Mouse (Mus musculus) hindbrain, embryonic 15.5 days (tissue): ENCODE data around the gene Col26a1. TPM values are rescaled to one million over a fixed set of nuclear protein-coding genes. Genes with fewer than 3 reads are reported as not detected.

Experiments
- ATAC-seq: fragments of 200-750 bp; cut with Nextera tagmentation; 2 replicates; pipeline ENCODE4 v1.8.0; 2017; ENCODE audit warnings: low read depth, moderate number of reproducible peaks, moderate TSS enrichment; ENCODE audit not compliant: low FRiP score
- H3K27ac ChIP-seq: fragments of 300-500 bp; sonication (generic); replicated peaks from 2 replicates; pipeline ENCODE4 v1.5.1; 2015; ENCODE audit warnings: mild to moderate bottlenecking, inconsistent platforms
- H3K27me3 ChIP-seq: fragments of 300-500 bp; sonication (generic); 2 replicates; pipeline ENCODE4 v1.6.1; 2015; ENCODE audit warnings: control low read depth, inconsistent platforms
- H3K36me3 ChIP-seq: fragments of 300-500 bp; sonication (generic); 2 replicates; pipeline ENCODE4 v1.6.1; 2015; ENCODE audit warnings: control low read depth, inconsistent platforms
- H3K4me1 ChIP-seq: fragments of 300-500 bp; sonication (generic); replicated peaks from 2 replicates; pipeline ENCODE4 v1.6.1; 2015; ENCODE audit warnings: control low read depth, inconsistent platforms
- H3K4me2 ChIP-seq: fragments of 300-500 bp; sonication (generic); 2 replicates; pipeline ENCODE4 v1.6.1; 2015; ENCODE audit warnings: moderate library complexity, mild to moderate bottlenecking, inconsistent platforms
- H3K4me3 ChIP-seq: fragments of 300-500 bp; sonication (generic); 2 replicates; pipeline ENCODE4 v1.5.1; 2015; ENCODE audit warnings: mild to moderate bottlenecking, inconsistent platforms
- H3K9ac ChIP-seq: fragments of 300-500 bp; sonication (generic); 2 replicates; pipeline ENCODE4 v1.6.1; 2015; ENCODE audit warnings: inconsistent platforms
- H3K9me3 ChIP-seq: fragments of 300-500 bp; sonication (generic); 2 replicates; pipeline ENCODE4 v1.6.1; 2016; ENCODE audit warnings: control low read depth, inconsistent platforms
- WGBS: fragments of 180-500 bp; shearing (Covaris S2); methylation state at CpG from one replicate; pipeline ENCODE4 v1.1.7; 2015; 5-methylcytosine and 5-hydroxymethylcytosine counted together
- polyA plus RNA-seq: library from polyadenylated mRNA; unstranded; fragments of >200 nt; fragmentation: Nextera tagmentation; extraction: Ambion mirVana; gene quantifications from 2 replicates; pipeline ENCODE4 v1.2.1, GENCODE M21; 2015

Col26a1 gene
- polyA plus RNA-seq, 1 experiment from 2014 or later = 37.8 TPM

DNA sequence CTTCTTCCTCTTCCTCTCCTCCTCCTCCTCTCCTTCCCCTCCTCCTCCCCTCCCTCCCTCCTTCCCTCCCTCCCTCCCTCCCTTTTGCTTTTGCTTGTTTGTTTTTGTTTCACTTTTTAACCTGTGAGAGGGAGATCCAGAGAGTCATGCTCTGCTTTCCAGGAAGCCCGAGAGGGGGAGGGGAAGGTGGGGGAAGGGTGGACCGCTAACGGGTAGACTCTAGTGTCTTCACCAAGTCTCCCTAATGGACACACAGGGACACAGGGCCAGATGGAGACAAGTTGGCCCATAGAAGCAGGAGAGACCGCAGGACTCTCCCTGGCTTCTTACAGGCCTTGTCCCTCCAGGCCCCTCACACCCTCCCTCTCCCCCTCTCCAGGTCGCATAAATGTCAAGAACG is 188.0 kb downstream of the Col26a1 start:
- WGBS = 79% methylated on average over 6 of the region's 6 CpGs
- Histone ChIP-seq H3K4me3 (no peak overlapping the region), H3K9ac (no peak overlapping the region), H3K27me3 (no peaks in the 10 kb centered on the region), H3K4me2 (no peak overlapping the region), H3K27ac (no peak overlapping the region), H3K4me1 (no peaks in the 10 kb centered on the region), H3K9me3 (no peaks in the 10 kb centered on the region), H3K36me3 (no peaks in the 10 kb centered on the region)
- no peak for ATAC-seq

DNA sequence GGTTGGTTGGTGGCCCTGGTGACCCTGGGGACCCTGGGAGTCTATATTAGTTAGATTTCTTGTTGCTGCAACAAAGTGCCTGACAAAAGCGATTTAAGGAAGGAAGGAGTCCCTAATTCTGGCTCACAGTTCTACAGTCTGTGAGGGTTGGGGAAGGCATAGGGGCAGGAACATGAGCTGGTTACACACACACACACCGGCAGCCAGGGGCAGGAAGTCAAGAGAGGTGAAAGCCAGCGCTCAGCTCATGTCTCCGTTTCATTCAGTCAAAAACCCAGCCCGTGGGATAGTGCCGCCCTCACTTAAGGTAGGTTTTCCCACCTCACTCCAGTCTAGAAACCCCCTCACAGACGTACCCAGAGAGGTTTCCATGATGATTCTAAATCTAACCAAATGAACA is 189.6 kb downstream of the Col26a1 start:
- Histone ChIP-seq H3K4me1 (no peaks in the 10 kb centered on the region), H3K4me2 (no peak overlapping the region), H3K9ac (no peak overlapping the region), H3K36me3 (no peaks in the 10 kb centered on the region), H3K9me3 (no peaks in the 10 kb centered on the region), H3K4me3 (no peak overlapping the region), H3K27me3 (no peaks in the 10 kb centered on the region), H3K27ac (no peak overlapping the region)
- 84% methylated on average over 7 of the region's 7 CpGs for WGBS
- no peak for ATAC-seq

GRCm38 (mm10) chr5:136692784-136693183 is 190.2 kb downstream of the Col26a1 start, which contains the start of gene Myl10:
Myl10 (plus strand) TSS chr5:136693146.
- Histone ChIP-seq H3K9me3 (no peaks in the 10 kb centered on the region), H3K27me3 (no peaks in the 10 kb centered on the region), H3K27ac (no peak within 1 kb of the TSS), H3K36me3 (no peaks in the 10 kb centered on the region), H3K4me3 (no peak within 1 kb of the TSS), H3K4me2 (no peak within 1 kb of the TSS), H3K4me1 (no peaks in the 10 kb centered on the region), H3K9ac (no peak within 1 kb of the TSS)
- WGBS = 91% methylated on average over 4 of the region's 4 CpGs
- no peak for ATAC-seq

Other genes with a start within 250 kb of the Col26a1 start
- gene Myl10, start 190.1 kb downstream of the Col26a1 start, polyA plus RNA-seq = not detected in 2 replicates
- gene Ift22, start 24.9 kb upstream of the Col26a1 start, polyA plus RNA-seq = 129 and 131 TPM in 2 replicates
- 360 and 375 TPM in 2 replicates for gene Fis1, start 70.1 kb upstream of the Col26a1 start, polyA plus RNA-seq
- gene Cldn15, start 83.4 kb upstream of the Col26a1 start, polyA plus RNA-seq = 0.19 and 0.38 TPM in 2 replicates
- gene Plod3, start 103.8 kb upstream of the Col26a1 start, polyA plus RNA-seq = 37.7 and 39.1 TPM in 2 replicates
- 134 and 145 TPM in 2 replicates for gene Znhit1, start 104.8 kb upstream of the Col26a1 start, polyA plus RNA-seq
- gene Vgf, start 143.2 kb upstream of the Col26a1 start, polyA plus RNA-seq = 15.2 and 15.4 TPM in 2 replicates
- gene Ap1s1, start 162.9 kb upstream of the Col26a1 start, polyA plus RNA-seq = 237 and 239 TPM in 2 replicates
- 0.17 and 0.29 TPM in 2 replicates for gene Serpine1, start 189.1 kb upstream of the Col26a1 start, polyA plus RNA-seq
- 3.4 and 4.5 TPM in 2 replicates for gene Trim56, start 233.0 kb upstream of the Col26a1 start, polyA plus RNA-seq